Mouse (Mus musculus) embryonic fibroblast, embryonic 13.5 days (primary cell): ENCODE data around the gene Tmem220.

Experiments
- CTCF ChIP-seq: IDR thresholded peaks from 2 replicates; pipeline ENCODE4 v1.5.1; 2011; ENCODE audit warnings: mild to moderate bottlenecking, control low read depth, low read length, moderate library complexity, borderline replicate concordance; ENCODE audit not compliant: insufficient read depth
- POLR2A ChIP-seq: IDR thresholded peaks from 2 replicates; pipeline ENCODE4 v1.6.1; 2011; ENCODE audit warnings: low read depth, mild to moderate bottlenecking, control low read depth, low read length, moderate library complexity

GRCm38 (mm10) chr11:67079740-67080139 lies 54.8 kb downstream of the Tmem220 start:
- TF ChIP-seq CTCF (no peak), POLR2A (no peak)
